Mouse (Mus musculus): ENCODE data around the gene Smu1. TPM values are rescaled to one million over a fixed set of nuclear protein-coding genes. Genes with fewer than 3 reads are reported as not detected.

Gene Smu1
- total RNA-seq, 2 experiments from 2014 or later = 25.3 to 26.2 TPM

DNA sequence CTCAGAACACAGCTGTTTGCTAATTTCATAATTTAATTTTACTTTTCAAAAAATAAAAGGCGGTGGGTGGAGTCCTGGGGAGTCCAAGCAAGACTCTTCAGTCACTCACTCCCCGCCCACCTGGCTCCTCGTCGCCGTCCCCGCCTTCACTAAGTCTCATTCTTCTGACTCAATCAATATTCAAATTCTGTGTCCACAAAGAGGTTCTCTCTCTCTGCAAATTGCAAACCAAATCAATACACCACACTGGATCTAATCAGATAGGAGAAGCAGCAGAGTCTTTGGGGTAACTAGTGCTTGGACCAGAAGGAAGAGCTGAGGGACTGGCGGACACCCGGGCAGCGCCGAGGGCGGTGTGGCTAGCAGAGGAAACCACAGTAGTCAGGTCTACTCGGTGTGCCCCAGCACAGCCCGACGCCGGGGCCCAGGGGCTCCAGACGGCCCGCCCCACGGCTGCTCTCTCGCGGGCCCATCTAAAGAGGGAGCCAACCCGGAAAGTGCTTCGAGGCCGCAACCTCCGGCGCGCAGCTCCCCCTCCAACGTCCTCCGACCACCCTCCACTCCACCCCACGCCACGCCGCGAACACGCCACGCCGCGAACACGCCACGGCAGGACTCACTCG is 455 bp downstream of the Smu1 start:
- no peak for DNase-seq

DNA sequence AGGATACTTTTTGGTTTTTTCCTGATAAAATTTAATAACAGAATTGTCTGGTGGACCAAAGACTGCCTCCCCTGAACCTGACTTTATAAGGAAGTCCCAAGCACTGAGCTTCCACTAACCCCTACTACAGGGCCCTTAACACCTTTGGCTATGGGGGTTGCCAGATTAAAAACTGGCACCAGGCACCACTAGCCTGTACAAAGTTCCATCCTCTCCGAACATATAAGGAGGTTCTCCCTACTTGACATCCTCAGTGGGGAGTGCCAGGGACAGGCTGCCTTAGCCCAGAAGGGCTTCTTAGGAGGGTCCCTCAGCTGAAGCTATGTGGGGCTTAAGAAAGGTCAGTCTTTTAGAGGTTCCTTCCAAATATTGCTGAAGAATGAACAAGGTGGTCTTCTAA is 22.4 kb downstream of the Smu1 start:
- DNase-seq = no peak

DNA sequence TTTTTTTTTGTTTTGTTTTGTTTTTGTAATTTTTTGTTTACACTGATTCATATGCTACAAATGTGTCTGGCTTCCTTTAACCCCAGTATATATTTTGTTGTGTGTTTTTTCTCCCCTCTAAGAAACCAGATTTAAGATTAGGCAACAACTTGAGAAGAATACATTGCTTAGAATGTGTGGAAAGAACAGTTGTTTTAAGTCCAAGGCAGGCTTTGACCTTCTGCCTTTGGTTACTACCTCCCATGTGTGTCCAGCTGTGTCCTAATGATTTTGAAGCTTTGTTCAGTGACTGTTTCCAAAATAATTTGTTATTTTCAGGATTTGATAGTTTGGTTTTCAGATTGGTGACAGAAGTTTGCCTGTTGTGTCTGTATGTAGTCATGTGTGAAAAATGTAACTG is 26.5 kb downstream of the Smu1 start:
- no peak for DNase-seq

DNA sequence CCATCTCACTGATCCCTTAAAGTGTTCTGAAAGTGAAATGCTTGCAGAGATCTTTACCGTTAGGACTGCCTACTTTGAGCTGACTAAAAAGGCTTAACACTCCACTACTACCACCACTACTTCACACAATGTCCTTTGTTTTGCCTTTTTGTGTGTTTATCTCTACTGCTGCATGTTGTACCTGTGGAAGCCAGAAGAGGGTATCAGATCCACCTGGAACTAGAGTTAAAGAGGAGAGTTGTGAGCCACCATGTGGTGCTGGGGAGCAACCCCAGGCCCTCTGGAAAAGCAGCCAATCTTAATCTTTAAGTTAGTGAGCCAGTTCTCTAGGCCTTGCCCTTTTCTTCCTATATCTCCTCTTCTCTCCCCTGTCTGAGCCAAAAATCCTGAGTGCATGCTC is 30.5 kb downstream of the Smu1 start:
- DNase-seq = no peak

DNA sequence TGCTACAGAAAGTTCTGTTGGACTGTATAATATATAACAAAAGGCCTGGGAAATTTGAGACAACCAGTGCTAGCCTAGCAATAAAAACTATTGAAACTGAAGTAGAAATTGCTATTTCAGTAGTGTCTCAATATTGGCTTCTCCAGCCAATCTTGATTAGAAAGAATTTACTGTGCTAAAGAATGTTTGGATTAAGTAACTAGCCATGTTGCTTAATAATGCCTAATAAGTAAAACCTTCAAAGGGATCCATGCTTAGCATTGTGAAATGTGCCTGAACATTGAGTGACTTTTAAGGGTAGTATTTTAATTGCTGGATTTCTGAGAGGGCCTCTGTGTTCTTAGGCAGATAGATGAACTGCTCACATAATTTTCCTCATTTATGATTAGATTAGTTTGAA is 32.2 kb downstream of the Smu1 start:
- no peak for DNase-seq

DNA sequence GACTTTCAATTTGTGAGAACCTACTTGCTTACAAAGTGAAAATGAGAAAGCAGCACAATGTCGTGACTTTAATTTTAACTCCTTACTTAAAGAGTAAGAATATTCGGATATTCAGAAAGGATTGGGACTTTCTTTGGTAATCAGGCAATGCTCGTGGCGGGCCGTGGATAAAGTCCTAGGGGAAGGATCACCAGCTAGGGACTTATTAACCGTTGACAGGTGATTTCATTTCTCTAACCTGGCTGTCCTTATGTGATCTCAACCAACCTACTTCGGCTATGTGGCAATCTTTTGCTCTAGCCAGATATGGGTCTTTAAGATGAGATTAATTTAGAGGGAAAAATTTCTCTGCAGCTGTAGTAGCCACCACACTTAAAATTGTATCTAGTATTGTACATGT is 32.6 kb downstream of the Smu1 start:
- DNase-seq = no peak

DNA sequence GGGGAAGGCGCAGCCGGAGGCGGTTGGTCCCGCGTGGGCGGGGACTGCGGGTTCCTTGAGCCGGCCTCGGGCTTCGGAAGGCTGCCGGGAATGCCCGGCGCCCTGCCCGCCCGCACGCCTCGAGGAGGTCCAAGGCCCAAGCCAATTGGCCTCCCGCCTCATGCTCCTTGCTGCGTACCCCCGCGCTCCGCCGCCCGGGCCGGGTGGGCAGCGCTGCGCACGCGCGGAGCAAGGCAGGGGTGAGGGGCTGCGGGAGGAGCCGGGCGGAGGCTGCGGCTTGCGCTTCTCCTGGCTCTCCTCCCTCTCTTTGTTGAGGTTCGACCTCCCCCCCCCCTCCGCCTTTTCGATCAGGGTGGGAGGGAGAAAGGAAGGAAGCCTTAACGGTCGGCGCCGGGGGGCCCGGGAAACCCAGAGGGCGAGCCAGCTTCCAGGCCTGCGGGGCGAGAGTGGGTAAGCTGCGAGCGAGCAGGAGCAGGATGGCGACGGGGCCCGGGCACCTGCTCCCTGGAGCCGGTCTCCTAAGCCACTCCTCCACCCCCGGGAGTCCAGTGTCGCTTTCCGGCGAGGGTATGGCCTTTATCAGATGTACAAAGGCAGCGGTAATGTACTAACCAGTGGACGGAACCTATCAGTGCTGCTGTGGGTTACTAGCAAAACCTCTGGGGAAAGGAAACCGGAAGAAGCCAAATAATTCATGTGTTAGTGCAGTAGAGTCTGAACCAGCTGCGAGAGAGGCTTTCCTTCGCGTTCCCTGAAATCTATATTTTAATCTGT is 34.8 kb downstream of the Smu1 start:
- DNase-seq = peak; percentile 80

DNA sequence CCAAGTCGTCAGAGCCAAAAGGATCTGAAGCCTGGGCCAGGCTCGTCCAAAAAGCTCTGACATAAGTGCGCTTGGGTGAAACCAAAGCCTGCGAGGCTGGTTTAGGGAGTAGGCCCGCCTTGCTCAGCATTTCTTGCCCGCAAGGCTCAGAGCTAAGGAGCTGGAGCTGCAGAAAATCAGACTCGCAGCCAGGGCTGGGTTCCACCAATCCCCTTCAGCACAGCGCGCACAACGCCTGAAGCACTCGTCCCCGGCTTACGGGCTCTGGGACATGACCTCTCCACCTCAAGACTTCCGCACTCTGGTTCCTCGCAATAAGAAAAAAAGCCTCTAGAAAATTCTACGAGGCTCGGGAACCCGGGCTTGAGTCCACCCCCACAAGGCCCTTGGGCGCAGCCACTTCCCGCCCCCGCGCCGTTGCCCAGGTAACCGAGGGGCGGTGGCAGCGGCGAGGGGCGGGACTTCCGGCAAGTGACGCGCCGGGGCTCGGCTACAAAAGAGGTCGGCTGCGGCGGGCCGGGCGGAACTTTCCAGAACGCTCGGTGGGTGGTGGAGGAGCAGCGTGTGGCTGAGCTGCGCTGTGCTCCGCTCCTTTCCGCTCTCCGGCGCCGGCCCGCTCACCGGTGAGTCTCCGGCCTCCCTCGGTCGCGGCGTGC is 35.6 kb downstream of the Smu1 start, which contains the start of gene Dnaja1:
Gene Dnaja1 (plus strand): TSS at position 140 of the 656 bp plus-strand sequence.
- DNase-seq = peak; percentile 95

DNA sequence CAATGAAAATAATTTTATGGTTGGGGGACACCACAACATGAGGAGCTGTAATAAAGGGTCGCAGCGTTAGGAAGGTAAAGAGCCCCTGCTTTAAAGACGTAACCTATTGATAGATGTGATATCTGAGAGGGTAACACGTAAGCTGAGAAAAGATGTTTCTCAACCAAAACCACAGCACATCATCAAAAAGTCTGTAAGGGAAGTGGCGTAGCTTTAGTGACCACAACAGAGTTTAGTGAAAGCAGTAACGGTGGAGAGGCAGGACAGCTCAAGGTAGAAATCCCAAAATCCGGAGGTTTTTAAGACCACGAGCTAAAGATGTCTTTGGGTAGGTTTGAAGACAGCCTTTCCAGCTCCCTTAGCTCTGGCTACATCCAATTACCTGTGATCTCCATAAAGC is 36.8 kb downstream of the Smu1 start:
- no peak for DNase-seq

DNA sequence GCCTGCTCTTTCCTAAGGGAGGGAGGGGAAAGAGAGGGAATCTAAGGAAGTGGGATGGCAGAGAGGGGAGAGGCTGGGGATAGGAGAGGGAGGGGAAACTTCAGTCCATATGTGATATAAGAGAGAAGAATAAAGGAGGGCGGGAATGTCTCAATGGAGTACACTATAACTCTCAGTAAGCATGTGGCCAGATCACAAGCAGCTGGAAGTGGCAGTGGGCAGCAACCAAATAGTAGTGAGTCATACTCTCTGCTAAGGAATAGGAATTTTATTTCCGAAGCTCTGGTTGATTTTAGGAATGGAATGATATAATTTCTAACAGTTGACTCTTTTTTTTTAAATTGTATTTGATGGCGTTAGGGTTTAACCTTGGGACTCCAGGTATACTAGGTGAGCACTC is 40.6 kb downstream of the Smu1 start:
- no peak for DNase-seq

DNA sequence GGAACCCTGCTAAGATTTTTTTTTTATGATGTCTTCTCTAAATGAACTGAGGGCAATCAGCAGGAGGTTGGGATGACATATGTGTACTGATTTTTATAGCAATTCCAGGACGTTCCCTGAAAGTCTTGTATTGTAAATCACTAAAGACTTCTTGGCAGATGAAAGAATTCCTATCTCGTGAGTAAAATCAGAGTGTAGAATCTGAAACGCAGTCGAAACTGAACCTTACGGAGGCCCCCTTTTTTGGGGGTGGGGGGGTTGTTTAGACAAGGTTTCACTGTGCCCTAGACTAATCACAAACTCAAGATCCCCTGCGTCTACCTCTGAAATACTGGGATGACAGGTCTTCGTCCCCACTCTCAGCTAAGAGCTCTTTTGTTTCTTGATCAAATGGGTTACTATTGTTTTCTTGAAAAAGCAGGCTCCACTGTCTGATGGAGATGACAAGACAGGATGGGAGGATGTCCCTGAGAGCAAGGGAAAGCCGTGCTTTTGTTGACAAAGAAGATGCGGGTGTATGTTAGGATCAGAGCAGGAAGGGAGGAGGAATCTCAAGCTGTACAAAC is 53.9 kb downstream of the Smu1 start:
- DNase-seq = no peak

DNA sequence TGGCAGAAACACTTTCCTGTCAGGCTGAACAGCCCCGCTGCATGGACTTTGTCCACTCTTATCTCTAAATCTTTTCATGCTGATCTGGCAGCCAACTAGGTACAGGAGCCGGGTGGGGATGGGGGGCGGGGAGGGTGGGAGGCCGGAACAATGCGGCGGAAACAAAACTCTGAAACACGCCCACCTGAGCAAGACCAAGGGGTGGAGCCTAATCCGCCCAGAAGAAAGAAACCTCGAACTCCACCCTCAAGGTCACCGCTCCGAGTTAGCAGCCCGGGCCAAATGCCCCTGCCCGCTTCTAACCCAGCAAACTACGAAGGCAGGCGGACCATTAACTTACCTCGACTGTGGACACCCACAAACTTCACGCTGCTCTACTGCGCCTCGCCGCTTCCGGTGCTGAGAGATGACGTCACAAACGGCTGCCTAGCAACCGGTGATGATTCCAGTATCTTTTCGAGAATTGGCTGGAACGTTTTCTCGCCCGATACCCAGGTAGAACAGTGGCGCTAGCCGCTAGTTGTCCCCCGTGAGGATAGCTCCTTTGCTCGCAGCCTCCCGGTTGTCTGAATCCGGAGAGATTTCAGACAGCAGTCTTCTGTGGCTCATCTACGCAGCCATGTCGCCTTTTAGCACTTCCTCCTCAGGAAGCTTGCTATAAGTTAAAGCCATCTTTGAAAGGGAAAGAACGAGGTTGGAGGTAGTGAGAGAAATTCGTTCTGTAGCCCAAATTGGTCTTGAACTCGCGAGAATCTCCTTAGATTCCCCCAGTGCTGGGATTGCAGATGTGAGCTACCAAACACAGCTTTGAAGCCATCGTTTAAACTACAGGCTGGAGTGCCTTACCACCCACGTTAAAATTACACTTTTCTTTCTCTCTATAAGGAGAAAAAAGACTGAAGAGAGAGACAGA is 54.7 kb downstream of the Smu1 start, which contains the start of gene Aptx:
Gene Aptx (minus strand): TSS at position 398 of the 913 bp plus-strand sequence.
- DNase-seq = peak; percentile 91

DNA sequence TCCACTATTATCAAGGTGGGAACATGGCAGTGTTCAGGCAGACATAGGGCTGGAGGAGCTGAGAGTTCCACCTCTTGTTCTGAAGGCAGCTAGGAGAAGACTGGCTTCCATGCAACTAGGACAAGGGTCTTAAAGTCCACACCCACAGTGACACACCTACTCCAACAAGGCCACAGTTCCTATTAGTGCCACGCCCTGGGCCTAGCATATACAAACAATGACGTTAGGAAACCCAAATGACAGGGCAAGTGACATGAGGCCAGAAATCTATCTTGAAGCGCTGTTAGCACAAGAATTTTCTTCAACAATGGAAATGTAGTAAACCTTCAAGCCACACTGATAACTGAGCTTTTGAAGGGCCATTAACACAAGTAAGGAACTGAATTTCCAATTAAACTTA is 55.9 kb downstream of the Smu1 start:
- DNase-seq = no peak

DNA sequence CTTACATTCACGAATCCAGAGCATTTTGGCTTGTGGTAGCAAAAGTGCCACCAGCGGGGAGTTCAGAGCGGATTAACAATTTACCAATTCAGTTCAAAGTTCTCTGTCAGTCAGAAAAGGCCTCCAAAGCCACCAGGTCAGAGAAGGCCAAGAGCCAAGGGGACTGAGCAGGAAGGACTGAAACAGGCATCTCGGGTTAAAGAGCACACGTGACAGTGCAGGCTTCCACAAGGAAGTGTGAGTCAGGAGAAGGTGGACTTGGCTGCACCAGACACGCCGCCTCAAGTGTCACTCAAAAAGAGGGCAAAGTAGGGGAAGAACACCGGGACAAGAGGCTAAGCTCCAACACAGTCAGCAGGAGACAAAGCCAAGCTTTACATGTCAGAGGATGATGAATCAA is 57.5 kb downstream of the Smu1 start:
- DNase-seq = no peak

DNA sequence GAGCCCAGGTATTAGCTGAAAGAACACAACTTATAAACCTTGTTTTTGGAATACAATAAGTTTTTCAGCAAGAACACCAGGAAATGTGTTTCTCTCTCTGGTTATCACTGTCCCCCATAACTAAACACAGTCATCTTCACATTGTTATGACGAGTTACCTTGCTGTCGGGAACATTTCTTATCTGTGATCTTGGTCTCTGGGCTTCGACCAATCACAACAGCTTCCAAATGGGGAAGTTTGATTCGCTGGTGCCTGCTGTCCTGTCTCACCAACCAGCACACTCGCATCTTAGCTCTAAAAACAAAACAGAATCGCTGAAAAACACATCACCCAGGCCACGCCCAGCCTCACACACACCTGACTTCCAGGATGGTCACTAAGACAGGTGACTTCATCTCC is 60.7 kb downstream of the Smu1 start:
- no peak for DNase-seq

DNA sequence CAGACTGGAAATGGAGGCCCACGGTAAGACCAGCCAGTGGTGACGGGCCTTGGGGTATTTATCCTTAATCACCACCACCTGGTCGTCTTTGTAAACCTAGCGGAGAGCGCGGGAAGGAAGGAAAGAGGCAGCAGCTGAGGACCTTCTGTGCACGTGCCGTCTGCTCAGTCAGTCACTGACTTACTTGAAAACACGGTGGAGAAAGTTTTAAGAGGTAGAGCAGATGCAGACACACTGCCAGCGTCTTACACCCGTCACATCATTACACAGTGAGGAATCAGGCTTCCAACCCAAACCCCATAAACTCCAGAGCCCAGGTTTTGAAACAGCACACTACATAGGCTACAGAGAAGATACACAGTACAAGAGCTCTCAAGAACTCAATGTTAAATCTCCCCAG is 66.6 kb downstream of the Smu1 start:
- no peak for DNase-seq

Small RNA genes within 50 kb of the gene (microRNA-seq; reads per million reads assigned to microRNA genes)
- gene Mir207 (ENCODE audit: borderline replicate concordance in 2 of 2) = 0 to 0.26 reads per million in 2 experiments

Other genes starting within 250 kb of the Smu1 start
- gene Aptx, start 54.7 kb downstream of the Smu1 start, total RNA-seq (2021) = 10 to 100 TPM; 13.5 to 14.5 TPM
- 10 to 100 TPM; 44.5 to 50.1 TPM for gene Dnaja1, start 35.8 kb downstream of the Smu1 start, total RNA-seq (2021)
- 10 to 100 TPM; 28.2 to 30.5 TPM for gene B4galt1, start 96.1 kb upstream of the Smu1 start, total RNA-seq (2021)
- gene Spink4, start 162.1 kb upstream of the Smu1 start, total RNA-seq (2021) = not detected
- 100 to 1,000 TPM; 177 to 180 TPM for gene Bag1, start 190.4 kb upstream of the Smu1 start, total RNA-seq (2021)
- 10 to 100 TPM; 20.4 to 24.0 TPM for gene Chmp5, start 190.5 kb upstream of the Smu1 start, total RNA-seq (2021)
- 10 to 100 TPM; 15.7 to 17.0 TPM for gene Nfx1, start 213.0 kb upstream of the Smu1 start, total RNA-seq (2021)